Comparison of ENCODE assay signal across 12 mouse cellular contexts in the genomic region with DNA sequence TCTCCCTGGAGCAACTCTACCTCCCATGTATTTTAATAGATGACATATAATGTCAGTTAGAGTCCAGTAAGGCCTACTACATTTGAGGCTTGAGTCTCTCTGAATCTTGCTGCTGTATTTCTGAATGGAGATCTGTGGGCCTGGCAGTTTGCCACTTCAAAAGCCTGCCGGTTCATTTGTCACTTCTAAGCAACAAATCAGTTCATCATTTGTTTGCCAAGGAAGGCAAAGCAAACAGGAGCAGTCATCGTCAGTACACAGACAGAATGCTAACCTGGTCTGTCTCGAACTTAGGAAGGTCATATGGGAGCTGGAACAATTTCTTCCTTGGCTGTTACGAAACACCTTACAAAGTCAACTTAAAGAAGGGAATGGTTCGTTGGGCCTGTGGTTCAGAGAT. TPM values are rescaled to one million over a fixed set of nuclear protein-coding genes. Genes with fewer than 3 reads are reported as not detected.
DNase-seq lines count a peak whose midpoint lies in the region; ATAC-seq lines count a peak whose summit lies in the region.
"Had no signal": no experiment of that assay in that cellular context is flagged by ENCODE, and none has a peak within 500 bp of the region (broad histone marks: within the 10 kb centered on the region; RNA-seq: fewer than 3 reads in every experiment).

No protein-coding gene starts in this region.

- no peak overlapping the region for H3K4me2 ChIP-seq in hindbrain, embryonic 12.5 days (replicated peaks)
- no peak overlapping the region for H3K4me2 ChIP-seq in neural tube, embryonic 13.5 days
- H3K4me2 ChIP-seq: liver, embryonic 13.5 days had no signal

- no peak overlapping the region for H3K9ac ChIP-seq in hindbrain, embryonic 12.5 days
- H3K9ac ChIP-seq in neural tube, embryonic 13.5 days = no peak overlapping the region
- H3K9ac ChIP-seq: liver, embryonic 13.5 days had no signal

- WGBS in hindbrain, embryonic 12.5 days = 52% methylated on average over 5 of the region's 5 CpGs
- WGBS in neural tube, embryonic 13.5 days = 43% methylated on average over 5 of the region's 5 CpGs

- no peak overlapping the region for H3K4me3 ChIP-seq in hindbrain, embryonic 12.5 days
- no peak overlapping the region for H3K4me3 ChIP-seq in neural tube, embryonic 13.5 days
- H3K4me3 ChIP-seq: erythroblast, embryonic 14.5 days; liver, embryonic 13.5 days had no signal

- H3K4me1 ChIP-seq in hindbrain, embryonic 12.5 days = 0 out of 2 replicates have a peak, but pooled peaks cover 9% of the 10 kb centered on the region
- H3K4me1 ChIP-seq in neural tube, embryonic 13.5 days (replicated peaks) = peaks cover 4% of the 10 kb centered on the region; the same call in 1 of the 2 replicates
- H3K4me1 ChIP-seq: liver, embryonic 13.5 days had no signal

- H3K36me3 ChIP-seq in hindbrain, embryonic 12.5 days = no peaks in the 10 kb centered on the region
- no peaks in the 10 kb centered on the region for H3K36me3 ChIP-seq in neural tube, embryonic 13.5 days
- H3K36me3 ChIP-seq: liver, embryonic 13.5 days had no signal

- H3K27ac ChIP-seq in hindbrain, embryonic 12.5 days = peak overlapping the region; percentile 45
- peak overlapping the region; percentile 55 for H3K27ac ChIP-seq in neural tube, embryonic 13.5 days (replicated peaks)
- H3K27ac ChIP-seq: kidney, postnatal 0 days; liver, embryonic 13.5 days had no signal

- DNase-seq in kidney, postnatal 4 days = peak; percentile 7 to 12
- DNase-seq in kidney, adult 11 months = no peak
- peak; percentile 32 for DNase-seq in brain, embryonic 18.5 days (ENCODE audit: low read depth, low spot score)
- no peak for DNase-seq in spleen, postnatal 14 days (ENCODE audit: low spot score in 2 of 2)
- DNase-seq in kidney, postnatal 14 days = no peak
- DNase-seq in MN1 (ENCODE audit: low spot score) = no peak
- DNase-seq: adrenal gland, postnatal 36 days; liver, embryonic 13.5 days had no signal

- H3K9me3 ChIP-seq in hindbrain, embryonic 12.5 days (replicated peaks) = no peaks in the 10 kb centered on the region
- H3K9me3 ChIP-seq in neural tube, embryonic 13.5 days = no peaks in the 10 kb centered on the region
- H3K9me3 ChIP-seq: liver, embryonic 13.5 days had no signal

- ATAC-seq in hindbrain, embryonic 12.5 days (ENCODE audit: low FRiP score) = 0 out of 2 replicates have a peak, but pooled peaks have one; percentile 26
- no peak for ATAC-seq in neural tube, embryonic 13.5 days (ENCODE audit: low read depth)

- no peaks in the 10 kb centered on the region for H3K27me3 ChIP-seq in hindbrain, embryonic 12.5 days
- no peaks in the 10 kb centered on the region for H3K27me3 ChIP-seq in neural tube, embryonic 13.5 days
- H3K27me3 ChIP-seq: liver, embryonic 13.5 days had no signal

RNA-seq across cellular contexts. Expression of a gene that starts 37.4 kb away (rescaled TPM):
- not detected in 2 replicates for polyA plus RNA-seq in hindbrain, embryonic 12.5 days (2016; fragmentation: Nextera tagmentation; extraction: Ambion mirVana)
- not detected in 2 replicates for polyA plus RNA-seq in neural tube, embryonic 13.5 days (2015; fragmentation: Nextera tagmentation; extraction: Ambion mirVana)
- polyA plus RNA-seq: erythroblast, embryonic 14.5 days; kidney, postnatal 0 days; liver, embryonic 13.5 days had no signal

Comparison
In these comparisons a context has a peak if more than half of its experiments do, and no peak if none do; other contexts are left out.
1. DNase-seq: peak in kidney, postnatal 4 days (2 of 2) and brain, embryonic 18.5 days (single experiment); none in kidney, adult 11 months (single experiment), spleen, postnatal 14 days (0 of 2), kidney, postnatal 14 days (single experiment) and MN1 (single experiment).